Mouse (Mus musculus) embryonic facial prominence, embryonic 14.5 days (tissue): Measurements from ENCODE around the gene Nr3c2. TPM values are rescaled to one million over a fixed set of nuclear protein-coding genes. Genes with fewer than 3 reads are reported as not detected.

Experiments used
- ATAC-seq: fragments of 200-750 bp; cut with Nextera tagmentation; 2 replicates; pipeline ENCODE4 v1.8.0; 2017; ENCODE audit warnings: low read depth, moderate number of reproducible peaks, moderate TSS enrichment
- DNase-seq: peaks from one replicate; pipeline ENCODE4 v3.0.0-alpha.2; 2015; ENCODE audit warnings: low spot score
- H3K27ac ChIP-seq: fragments of 300-500 bp; sonication (generic); replicated peaks from 2 replicates; pipeline ENCODE4 v1.5.1; 2014; ENCODE audit warnings: low read depth, mild to moderate bottlenecking, low read length, moderate library complexity
- H3K27me3 ChIP-seq: fragments of 300-500 bp; sonication (generic); replicated peaks from 2 replicates; pipeline ENCODE4 v1.6.1; 2014; ENCODE audit warnings: low read length; ENCODE audit not compliant: control insufficient read depth, insufficient read depth
- H3K36me3 ChIP-seq: fragments of 300-500 bp; sonication (generic); 2 replicates; pipeline ENCODE4 v1.6.1; 2014; ENCODE audit warnings: low read length, mixed read lengths; ENCODE audit not compliant: control insufficient read depth, insufficient read depth
- H3K4me1 ChIP-seq: fragments of 300-500 bp; sonication (generic); 2 replicates; pipeline ENCODE4 v1.6.1; 2014; ENCODE audit warnings: antibody characterized with exemption, low read length; ENCODE audit not compliant: control insufficient read depth, insufficient read depth
- H3K4me2 ChIP-seq: fragments of 300-500 bp; sonication (generic); 2 replicates; pipeline ENCODE4 v1.6.1; 2014; ENCODE audit warnings: low read depth, mild to moderate bottlenecking, low read length, moderate library complexity, mixed read lengths
- H3K4me3 ChIP-seq: fragments of 300-500 bp; sonication (generic); 2 replicates; pipeline ENCODE4 v1.5.1; 2014; ENCODE audit warnings: low read depth, mild to moderate bottlenecking, low read length
- H3K9ac ChIP-seq: fragments of 300-500 bp; sonication (generic); 2 replicates; pipeline ENCODE4 v1.6.1; 2014; ENCODE audit warnings: low read depth, mild to moderate bottlenecking, low read length, moderate library complexity, mixed read lengths
- H3K9me3 ChIP-seq: fragments of 300-500 bp; sonication (generic); 2 replicates; pipeline ENCODE4 v1.6.1; 2016; ENCODE audit warnings: low read length; ENCODE audit not compliant: control insufficient read depth
- WGBS: fragments of 180-500 bp; shearing (Covaris S2); extraction: QIAGEN DNeasy Blood & Tissue Kit; methylation state at CpG from one replicate; pipeline ENCODE4 v1.1.7; 2014; 5-methylcytosine and 5-hydroxymethylcytosine counted together
- polyA plus RNA-seq: library from polyadenylated mRNA; unstranded; fragments of >200 nt; fragmentation: Nextera tagmentation; extraction: Ambion mirVana; gene quantifications from 2 replicates; pipeline ENCODE4 v1.2.1, GENCODE M21; 2014

Gene Nr3c2
- polyA plus RNA-seq, 1 experiment from 2014 or later: 6.5 TPM

GRCm38 (mm10) chr8:77262216-77263009 is 363.2 kb downstream of the Nr3c2 start:
- peaks cover 14% of the 10 kb centered on the region; the same call in 1 of the 2 replicates for H3K36me3 ChIP-seq
- no peaks in the 10 kb centered on the region for H3K27me3 ChIP-seq
- H3K9ac ChIP-seq: no peak overlapping the region
- ATAC-seq (no peak), DNase-seq (no peak)
- WGBS: 81% methylated on average over 12 of the region's 12 CpGs
- H3K27ac ChIP-seq: no peak overlapping the region
- no peaks in the 10 kb centered on the region for H3K4me1 ChIP-seq
- no peak overlapping the region for H3K4me3 ChIP-seq
- no peaks in the 10 kb centered on the region for H3K9me3 ChIP-seq
- H3K4me2 ChIP-seq: no peak overlapping the region

GRCm38 (mm10) chr8:77267941-77268405 is 368.7 kb downstream of the Nr3c2 start:
- 92% methylated on average over 1 of the region's 1 CpGs for WGBS
- Histone ChIP-seq H3K27me3 (no peaks in the 10 kb centered on the region), H3K27ac (no peak overlapping the region), H3K4me2 (no peak overlapping the region), H3K36me3 (peaks cover 18% of the 10 kb centered on the region; the same call in 1 of the 2 replicates), H3K9me3 (peaks cover 14% of the 10 kb centered on the region), H3K4me3 (no peak overlapping the region), H3K9ac (no peak overlapping the region), H3K4me1 (no peaks in the 10 kb centered on the region)
- DNase-seq (peak; percentile 73), ATAC-seq (peak; percentile 35; the same call in 1 of the 2 replicates)

GRCm38 (mm10) chr8:77272136-77272535 is 372.9 kb downstream of the Nr3c2 start:
- Histone ChIP-seq H3K9me3 (peaks cover 14% of the 10 kb centered on the region), H3K9ac (no peak overlapping the region), H3K36me3 (peaks cover 24% of the 10 kb centered on the region; the same call in 1 of the 2 replicates), H3K27me3 (no peaks in the 10 kb centered on the region), H3K4me1 (no peaks in the 10 kb centered on the region), H3K27ac (no peak overlapping the region), H3K4me2 (no peak overlapping the region), H3K4me3 (no peak overlapping the region)
- DNase-seq (no peak), ATAC-seq (peak; percentile 35; the same call in 1 of the 2 replicates)
- 82% methylated on average over 6 of the region's 6 CpGs for WGBS

GRCm38 (mm10) chr8:77275571-77275970 is 376.3 kb downstream of the Nr3c2 start:
- Histone ChIP-seq H3K4me3 (no peak overlapping the region), H3K27ac (no peak overlapping the region), H3K4me1 (no peaks in the 10 kb centered on the region; the same call in 1 of the 2 replicates), H3K4me2 (no peak overlapping the region), H3K9ac (no peak overlapping the region), H3K9me3 (no peaks in the 10 kb centered on the region), H3K27me3 (no peaks in the 10 kb centered on the region), H3K36me3 (peaks cover 9% of the 10 kb centered on the region; the same call in 1 of the 2 replicates)
- 89% methylated on average over 5 of the region's 5 CpGs for WGBS
- ATAC-seq (no peak), DNase-seq (no peak)

GRCm38 (mm10) chr8:77276827-77277226 is 377.6 kb downstream of the Nr3c2 start:
- DNase-seq (no peak), ATAC-seq (no peak)
- H3K27ac ChIP-seq: no peak overlapping the region

GRCm38 (mm10) chr8:77278246-77278645 is 379.0 kb downstream of the Nr3c2 start:
- DNase-seq (no peak), ATAC-seq (no peak)
- H3K9me3 ChIP-seq: no peaks in the 10 kb centered on the region
- no peak overlapping the region for H3K4me2 ChIP-seq
- H3K27ac ChIP-seq: no peak overlapping the region
- no peaks in the 10 kb centered on the region; the same call in 1 of the 2 replicates for H3K4me1 ChIP-seq
- WGBS: 98% methylated on average over 4 of the region's 4 CpGs
- 0 out of 2 replicates have a peak, but pooled peaks cover 6% of the 10 kb centered on the region for H3K36me3 ChIP-seq
- H3K27me3 ChIP-seq: no peaks in the 10 kb centered on the region
- no peak overlapping the region for H3K4me3 ChIP-seq
- no peak overlapping the region for H3K9ac ChIP-seq

More at GRCm38 (mm10) chr8:77276827-77277226, 377.6 kb downstream of the Nr3c2 start:
- Histone ChIP-seq H3K9ac (no peak overlapping the region), H3K9me3 (no peaks in the 10 kb centered on the region), H3K4me1 (no peaks in the 10 kb centered on the region; the same call in 1 of the 2 replicates), H3K27me3 (no peaks in the 10 kb centered on the region), H3K4me2 (no peak overlapping the region), H3K36me3 (0 out of 2 replicates have a peak, but pooled peaks cover 6% of the 10 kb centered on the region), H3K4me3 (no peak overlapping the region)
- 85% methylated on average over 10 of the region's 10 CpGs for WGBS

- Histone ChIP-seq H3K36me3 (0 out of 2 replicates have a peak, but pooled peaks cover 6% of the 10 kb centered on the region), H3K9me3 (no peaks in the 10 kb centered on the region), H3K9ac (no peak overlapping the region), H3K4me2 (no peak overlapping the region), H3K27me3 (no peaks in the 10 kb centered on the region), H3K4me3 (no peak overlapping the region), H3K4me1 (no peaks in the 10 kb centered on the region; the same call in 1 of the 2 replicates), H3K27ac (0 out of 2 replicates have a peak overlapping the region, but pooled peaks have one; percentile 8)
- 29% methylated on average over 3 of the region's 3 CpGs for WGBS
- DNase-seq (peak; percentile 66), ATAC-seq (peak; percentile 62)
These were observed 380.7 kb downstream of the Nr3c2 start for GRCm38 (mm10) chr8:77279977-77280376.

- DNase-seq: no peak
- no peaks in the 10 kb centered on the region for H3K27me3 ChIP-seq
- H3K36me3 ChIP-seq: no peaks in the 10 kb centered on the region
- H3K9ac ChIP-seq: no peak overlapping the region
- H3K4me1 ChIP-seq: no peaks in the 10 kb centered on the region; the same call in 1 of the 2 replicates
- H3K4me2 ChIP-seq: no peak overlapping the region
- H3K9me3 ChIP-seq: no peaks in the 10 kb centered on the region
- no peak overlapping the region for H3K4me3 ChIP-seq
- ATAC-seq: no peak
- WGBS: 81% methylated on average over 7 of the region's 7 CpGs
- no peak overlapping the region for H3K27ac ChIP-seq
These were observed 383.5 kb downstream of the Nr3c2 start for GRCm38 (mm10) chr8:77282605-77283236.
